Mouse (Mus musculus): ENCODE data around the gene Dpt.

- TF ChIP-seq POLR2AphosphoS2 (IDR thresholded peaks at IDR 0.05; ENCODE audit: insufficient read length, low read depth): no peak
- no peak for TF ChIP-seq POLR2A (IDR thresholded peaks at IDR 0.05; ENCODE audit: insufficient read length, low read depth)
- no peak for TF ChIP-seq MYOG (IDR thresholded peaks at IDR 0.05; ENCODE audit: control insufficient read depth in 1 of 3, insufficient read depth in 1 of 3, insufficient read length in 2 of 3, low read depth in 2 of 3)
- TF ChIP-seq MAX (IDR thresholded peaks at IDR 0.05; ENCODE audit: low read depth): no peak
- no peak for TF ChIP-seq E2F4 (IDR thresholded peaks at IDR 0.05; ENCODE audit: insufficient read depth)
These were observed 64.3 kb downstream of the Dpt start for GRCm38 (mm10) chr1:164860782-164861181.

Measured in myocyte (in vitro differentiated cells).